Mouse (Mus musculus) Patski (cell line): ENCODE results near the gene Rho. TPM values are rescaled to one million over a fixed set of nuclear protein-coding genes. Genes with fewer than 3 reads are reported as not detected.
A peak's percentile ranks its signal among the peaks of the same experiment; 100 is the strongest.

ENCODE experiments used
- ATAC-seq: fragments of 100-300 bp; one replicate; pipeline ENCODE4 v1.8.0; 2021
- CTCF ChIA-PET: fragments of 350-600 bp; sonication (Branson Sonifier 250); formaldehyde crosslinking; loops from one replicate; lab custom pipeline; 2022; ENCODE audit warnings: inconsistent platforms; lab: Charles Lee
- POLR2A ChIA-PET: fragments of 350-600 bp; sonication (Branson Sonifier 250); formaldehyde crosslinking; loops from one replicate; lab custom pipeline; 2022; ENCODE audit warnings: antibody characterized with exemption, inconsistent platforms; lab: Charles Lee
- DNase-seq: peaks from one replicate; pipeline ENCODE4 v3.0.0-alpha.2; 2011; ENCODE audit warnings: low read depth, low spot score
- H3K27me3 ChIP-seq: fragments of 371-371 bp; one replicate; pipeline ENCODE4 v1.5.1; 2021
- CTCF ChIP-seq: fragments of 100-300 bp; IDR thresholded peaks from one replicate; pipeline ENCODE4 v1.5.1; 2021
- in situ Hi-C: fragments of 300-500 bp; cut with MboI; formaldehyde crosslinking; loops from 3 replicates; pipeline ENCODE4 v1.11.1; 2018; ENCODE audit warnings: low pct_unique_long_range_greater_than_20kb, mixed read lengths
- polyA plus RNA-seq: library from polyadenylated mRNA; unstranded; gene quantifications from one replicate; pipeline ENCODE4 v1.2.3, GENCODE M21; 2021

Gene Rho
- polyA plus RNA-seq, 1 experiment from 2014 or later: 0.12 TPM

- no peak for ATAC-seq
- TF ChIP-seq CTCF: no peak
- POLR2A ChIA-PET: no interaction called here
- in situ Hi-C loops: no loop called here
- no peaks in the 10 kb centered on the region for H3K27me3 ChIP-seq
- CTCF ChIA-PET: no interaction called here
- no peak for DNase-seq
These were observed 23.0 kb downstream of the Rho start for GRCm38 (mm10) chr6:115954506-115955074.

GRCm38 (mm10) chr6:115955169-115955568 is 23.6 kb downstream of the Rho start:
- POLR2A ChIA-PET: no interaction called here
- no peaks in the 10 kb centered on the region for H3K27me3 ChIP-seq
- no peak for TF ChIP-seq CTCF
- CTCF ChIA-PET: no interaction called here
- DNase-seq (no peak), ATAC-seq (no peak)
- in situ Hi-C loops: no loop called here

- POLR2A ChIA-PET: no interaction called here
- CTCF ChIA-PET: no interaction called here
- TF ChIP-seq CTCF: no peak
- no peak for ATAC-seq
- no peaks in the 10 kb centered on the region for H3K27me3 ChIP-seq
- in situ Hi-C loops: no loop called here
- no peak for DNase-seq
These were observed 24.1 kb downstream of the Rho start for GRCm38 (mm10) chr6:115955664-115956063.

GRCm38 (mm10) chr6:115956418-115956921 is 24.9 kb downstream of the Rho start:
- no peak for DNase-seq
- ATAC-seq: no peak
- ChIA-PET POLR2A (no interaction called here), CTCF (no interaction called here)
- in situ Hi-C loops: no loop called here
- no peaks in the 10 kb centered on the region for H3K27me3 ChIP-seq
- no peak for TF ChIP-seq CTCF

- POLR2A ChIA-PET: no interaction called here
- CTCF ChIA-PET: no interaction called here
These were observed 25.5 kb downstream of the Rho start for GRCm38 (mm10) chr6:115956922-115957601.

GRCm38 (mm10) chr6:115957681-115958080 is 26.1 kb downstream of the Rho start:
- DNase-seq (no peak), ATAC-seq (no peak)
- POLR2A ChIA-PET: no interaction called here
- H3K27me3 ChIP-seq: no peaks in the 10 kb centered on the region
- in situ Hi-C loops: no loop called here
- CTCF ChIA-PET: no interaction called here
- no peak for TF ChIP-seq CTCF

More at GRCm38 (mm10) chr6:115956922-115957601, 25.5 kb downstream of the Rho start:
- no peaks in the 10 kb centered on the region for H3K27me3 ChIP-seq
- ATAC-seq (no peak), DNase-seq (no peak)
- in situ Hi-C loops: no loop called here
- no peak for TF ChIP-seq CTCF

GRCm38 (mm10) chr6:115958445-115958844 is 26.9 kb downstream of the Rho start:
- no peak for TF ChIP-seq CTCF
- CTCF ChIA-PET: no interaction called here
- in situ Hi-C loops: no loop called here

GRCm38 (mm10) chr6:115959151-115959691 is 27.7 kb downstream of the Rho start:
- DNase-seq (no peak), ATAC-seq (peak; percentile 32)
- no peak for TF ChIP-seq CTCF
- in situ Hi-C loops: no loop called here
- CTCF ChIA-PET: no interaction called here
- POLR2A ChIA-PET: interaction anchor here (0.6 kb wide), 1 partner anchor 121 kb away, joined by 3 read pairs; no protein-coding TSS in a partner anchor
- H3K27me3 ChIP-seq: no peaks in the 10 kb centered on the region

More at GRCm38 (mm10) chr6:115958445-115958844, 26.9 kb downstream of the Rho start:
- no peak for ATAC-seq
- no peak for DNase-seq
- POLR2A ChIA-PET: interaction anchor here (0.6 kb wide), 1 partner anchor 122 kb away, joined by 3 read pairs; no protein-coding TSS in a partner anchor
- H3K27me3 ChIP-seq: no peaks in the 10 kb centered on the region

GRCm38 (mm10) chr6:115960322-115960721 is 28.8 kb downstream of the Rho start:
- H3K27me3 ChIP-seq: no peaks in the 10 kb centered on the region
- no peak for TF ChIP-seq CTCF
- in situ Hi-C loops: no loop called here
- ATAC-seq (no peak), DNase-seq (no peak)
- ChIA-PET CTCF (no interaction called here), POLR2A (interaction anchor here (0.9 kb wide), 1 partner anchor 10 kb away, joined by 3 read pairs; no protein-coding TSS in a partner anchor)

- ChIA-PET POLR2A (no interaction called here), CTCF (interaction anchor here (1.1 to 1.2 kb wide), 2 partner anchors 30 to 61 kb away, joined by 3 to 5 read pairs; no protein-coding TSS in a partner anchor)
- in situ Hi-C loops: no loop called here
- TF ChIP-seq CTCF: no peak
- DNase-seq: no peak
- no peaks in the 10 kb centered on the region for H3K27me3 ChIP-seq
- ATAC-seq: no peak
These were observed 30.2 kb downstream of the Rho start for GRCm38 (mm10) chr6:115961743-115962142.
